Mouse (Mus musculus) heart, adult 2 months (tissue): ENCODE results near the gene Ubqln4.

Experiments
- CTCF ChIP-seq: fragments of 200-600 bp; IDR thresholded peaks from 2 replicates; pipeline ENCODE4 v1.8.1; 2022; ENCODE audit warnings: antibody characterized with exemption, mild to moderate bottlenecking, moderate library complexity
- POLR2A ChIP-seq: fragments of 200-500 bp; IDR thresholded peaks from 2 replicates; pipeline ENCODE4 v1.6.1; 2011; ENCODE audit warnings: mild to moderate bottlenecking, low read depth, low read length, control low read depth; ENCODE audit not compliant: insufficient read depth

GRCm38 (mm10) chr3:88535527-88535926 is 18.0 kb upstream of the Ubqln4 start:
- TF ChIP-seq POLR2A (no peak), CTCF (no peak)
